Mouse (Mus musculus) intestine, embryonic 16.5 days (tissue): ENCODE measurements around the gene Jph2. TPM values are rescaled to one million over a fixed set of nuclear protein-coding genes. Genes with fewer than 3 reads are reported as not detected.

Experiments
- ATAC-seq: fragments of 200-750 bp; cut with Nextera tagmentation; 2 replicates; pipeline ENCODE4 v1.8.0; 2017; ENCODE audit warnings: moderate TSS enrichment, moderate library complexity
- H3K27ac ChIP-seq: fragments of 300-500 bp; sonication (generic); 2 replicates; pipeline ENCODE4 v1.5.1; 2014; ENCODE audit warnings: mild to moderate bottlenecking, low read length
- H3K27me3 ChIP-seq: fragments of 300-500 bp; sonication (generic); replicated peaks from 2 replicates; pipeline ENCODE4 v1.6.1; 2014; ENCODE audit warnings: low read length, control low read depth, mixed read lengths; ENCODE audit not compliant: control insufficient read depth, insufficient read depth
- H3K36me3 ChIP-seq: fragments of 300-500 bp; sonication (generic); 2 replicates; pipeline ENCODE4 v1.6.1; 2014; ENCODE audit warnings: low read length, control low read depth; ENCODE audit not compliant: control insufficient read depth, insufficient read depth
- H3K4me1 ChIP-seq: fragments of 300-500 bp; sonication (generic); 2 replicates; pipeline ENCODE4 v1.6.1; 2014; ENCODE audit warnings: low read length, control low read depth, mixed read lengths; ENCODE audit not compliant: control insufficient read depth, insufficient read depth
- H3K4me2 ChIP-seq: fragments of 300-500 bp; sonication (generic); 2 replicates; pipeline ENCODE4 v1.6.1; 2014; ENCODE audit warnings: low read depth, low read length, control low read depth
- H3K4me3 ChIP-seq: fragments of 300-500 bp; sonication (generic); 2 replicates; pipeline ENCODE4 v1.5.1; 2014; ENCODE audit warnings: mild to moderate bottlenecking, low read length
- H3K9ac ChIP-seq: fragments of 300-500 bp; sonication (generic); 2 replicates; pipeline ENCODE4 v1.6.1; 2014; ENCODE audit warnings: low read depth, low read length
- H3K9me3 ChIP-seq: fragments of 300-500 bp; sonication (generic); 2 replicates; pipeline ENCODE4 v1.6.1; 2016; ENCODE audit warnings: low read length, control low read depth; ENCODE audit not compliant: control insufficient read depth
- WGBS: fragments of 180-500 bp; shearing (Covaris S2); extraction: QIAGEN DNeasy Blood & Tissue Kit; methylation state at CpG from one replicate; pipeline ENCODE4 v1.1.7; 2014; 5-methylcytosine and 5-hydroxymethylcytosine counted together
- polyA plus RNA-seq: library from polyadenylated mRNA; unstranded; fragments of >200 nt; fragmentation: Nextera tagmentation; extraction: Ambion mirVana; gene quantifications from 2 replicates; pipeline ENCODE4 v1.2.1, GENCODE M21; 2015

The Jph2 gene
- polyA plus RNA-seq, 1 experiment from 2014 or later = 6.3 TPM

- Histone ChIP-seq H3K4me3 (no peak overlapping the region), H3K9me3 (no peaks in the 10 kb centered on the region), H3K27ac (no peak overlapping the region), H3K27me3 (no peaks in the 10 kb centered on the region), H3K4me1 (no peaks in the 10 kb centered on the region), H3K36me3 (no peaks in the 10 kb centered on the region), H3K4me2 (no peak overlapping the region), H3K9ac (no peak overlapping the region)
- no peak for ATAC-seq
- 76% methylated on average over 11 of the region's 11 CpGs for WGBS
Observed at GRCm38 (mm10) chr2:163310163-163310688, 87.6 kb downstream of the Jph2 start.

GRCm38 (mm10) chr2:163309376-163309775 is 88.4 kb downstream of the Jph2 start:
- WGBS = 88% methylated on average over 17 of the region's 17 CpGs

GRCm38 (mm10) chr2:163303037-163303436 is 94.8 kb downstream of the Jph2 start:
- no peaks in the 10 kb centered on the region for H3K27me3 ChIP-seq

More at GRCm38 (mm10) chr2:163309376-163309775, 88.4 kb downstream of the Jph2 start:
- Histone ChIP-seq H3K9me3 (no peaks in the 10 kb centered on the region), H3K27ac (no peak overlapping the region), H3K36me3 (no peaks in the 10 kb centered on the region), H3K4me1 (no peaks in the 10 kb centered on the region), H3K4me3 (no peak overlapping the region), H3K27me3 (no peaks in the 10 kb centered on the region), H3K9ac (no peak overlapping the region), H3K4me2 (no peak overlapping the region)
- ATAC-seq = no peak

DNA sequence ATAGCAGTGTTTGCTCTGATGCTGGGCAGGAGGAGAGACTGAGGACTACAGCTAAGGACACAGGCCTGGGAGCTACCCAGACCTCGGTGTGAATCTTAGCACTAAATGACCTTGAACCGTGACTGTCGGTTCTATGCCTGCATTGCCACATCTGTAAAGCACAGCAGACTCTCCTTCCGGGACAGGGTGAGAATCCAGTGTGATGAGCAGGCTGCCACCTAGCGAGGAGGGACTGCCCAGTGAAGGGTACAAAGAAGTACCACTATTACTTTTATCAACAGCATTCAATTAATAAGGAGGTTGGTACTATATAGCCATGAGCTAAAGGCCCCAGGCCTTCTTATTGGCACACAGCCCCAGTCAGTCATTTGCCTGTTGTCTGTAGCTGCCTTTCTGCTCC is 96.2 kb downstream of the Jph2 start:
- no peaks in the 10 kb centered on the region for H3K36me3 ChIP-seq
- no peaks in the 10 kb centered on the region for H3K9me3 ChIP-seq
- no peak for ATAC-seq
- no peak overlapping the region for H3K4me2 ChIP-seq
- H3K4me3 ChIP-seq = no peak overlapping the region
- H3K27me3 ChIP-seq = no peaks in the 10 kb centered on the region
- H3K9ac ChIP-seq = no peak overlapping the region
- 0 out of 2 replicates have a peak, but pooled peaks cover 2% of the 10 kb centered on the region for H3K4me1 ChIP-seq
- no peak overlapping the region for H3K27ac ChIP-seq
- 43% methylated on average over 5 of the region's 5 CpGs for WGBS

More at GRCm38 (mm10) chr2:163303037-163303436, 94.8 kb downstream of the Jph2 start:
- 0 out of 2 replicates have a peak, but pooled peaks cover 2% of the 10 kb centered on the region for H3K4me1 ChIP-seq
- no peaks in the 10 kb centered on the region for H3K9me3 ChIP-seq
- no peak overlapping the region for H3K4me2 ChIP-seq
- H3K36me3 ChIP-seq = no peaks in the 10 kb centered on the region
- no peak overlapping the region for H3K9ac ChIP-seq
- WGBS = 51% methylated on average over 9 of the region's 9 CpGs
- ATAC-seq = no peak
- no peak overlapping the region for H3K27ac ChIP-seq
- no peak overlapping the region for H3K4me3 ChIP-seq

- Histone ChIP-seq H3K36me3 (no peaks in the 10 kb centered on the region), H3K9me3 (no peaks in the 10 kb centered on the region), H3K27ac (no peak overlapping the region), H3K4me3 (no peak overlapping the region), H3K4me1 (0 out of 2 replicates have a peak, but pooled peaks cover 2% of the 10 kb centered on the region), H3K4me2 (no peak overlapping the region), H3K9ac (no peak overlapping the region), H3K27me3 (no peaks in the 10 kb centered on the region)
- 0 out of 2 replicates have a peak, but pooled peaks have one; percentile 33 for ATAC-seq
- WGBS = 54% methylated on average over 14 of the region's 14 CpGs
Observed at GRCm38 (mm10) chr2:163300069-163301060, 97.4 kb downstream of the Jph2 start.

- H3K4me3 ChIP-seq = no peak overlapping the region
- H3K27me3 ChIP-seq = no peaks in the 10 kb centered on the region
Observed at GRCm38 (mm10) chr2:163296999-163297630, 100.7 kb downstream of the Jph2 start.

GRCm38 (mm10) chr2:163288881-163289379 is 108.9 kb downstream of the Jph2 start:
- no peak overlapping the region for H3K27ac ChIP-seq
- peak; percentile 59 for ATAC-seq
- no peaks in the 10 kb centered on the region for H3K9me3 ChIP-seq
- H3K9ac ChIP-seq = 0 out of 2 replicates have a peak overlapping the region, but pooled peaks have one; percentile 31
- peak overlapping the region; percentile 28 for H3K4me3 ChIP-seq
- no peaks in the 10 kb centered on the region for H3K27me3 ChIP-seq
- H3K4me1 ChIP-seq = peaks cover 25% of the 10 kb centered on the region
- 5% methylated on average over 21 of the region's 21 CpGs for WGBS
- H3K4me2 ChIP-seq = peak overlapping the region; percentile 60
- no peaks in the 10 kb centered on the region for H3K36me3 ChIP-seq

More at GRCm38 (mm10) chr2:163296999-163297630, 100.7 kb downstream of the Jph2 start:
- Histone ChIP-seq H3K4me2 (no peak overlapping the region), H3K27ac (no peak overlapping the region), H3K36me3 (no peaks in the 10 kb centered on the region), H3K4me1 (0 out of 2 replicates have a peak, but pooled peaks cover 2% of the 10 kb centered on the region), H3K9me3 (no peaks in the 10 kb centered on the region), H3K9ac (no peak overlapping the region)
- WGBS = 55% methylated on average over 11 of the region's 11 CpGs
- ATAC-seq = no peak
